Mouse (Mus musculus) cerebellum, adult 2 months (tissue): Measurements from ENCODE around the gene F8.

Source experiments
- CTCF ChIP-seq: fragments of 200-500 bp; IDR thresholded peaks from 2 replicates; pipeline ENCODE4 v1.5.1; 2011; ENCODE audit warnings: low read depth, mild to moderate bottlenecking, control low read depth, low read length, moderate library complexity, borderline replicate concordance; ENCODE audit not compliant: insufficient read depth
- POLR2A ChIP-seq: fragments of 200-500 bp; IDR thresholded peaks from 2 replicates; pipeline ENCODE4 v1.6.1; 2011; ENCODE audit warnings: low read length, control low read depth, borderline replicate concordance; ENCODE audit not compliant: insufficient read depth

GRCm38 (mm10) chrX:75152249-75152648 lies 230.2 kb downstream of the F8 start:
- no peak for TF ChIP-seq CTCF
- no peak for TF ChIP-seq POLR2A
